8 mouse cellular contexts compared by ENCODE assay signal in the genomic region with DNA sequence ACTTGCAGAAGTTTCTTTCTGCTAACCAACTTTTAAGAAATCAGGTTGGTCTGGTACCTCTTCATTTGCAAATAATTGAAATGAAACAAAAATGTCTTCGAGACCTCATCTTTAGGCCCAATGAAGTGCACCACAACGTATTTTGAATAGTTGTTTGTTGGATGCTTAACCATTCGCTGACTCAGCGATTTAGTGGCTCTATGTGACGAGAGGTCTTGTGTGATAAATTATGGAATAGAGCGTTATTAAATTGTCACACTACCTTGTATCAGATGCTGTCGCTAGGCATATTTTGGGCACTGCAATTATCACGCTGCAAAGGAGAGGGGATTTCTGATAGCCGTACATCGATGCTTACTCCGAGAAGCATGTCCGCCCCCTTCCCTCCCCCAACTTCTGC.
DNase-seq lines count a peak whose midpoint lies in the region; ATAC-seq and TF ChIP-seq lines count a peak whose summit lies in the region.

No protein-coding gene starts in this region.

- H3K27me3 ChIP-seq in kidney, postnatal 0 days (ENCODE audit: insufficient read depth, low read length): no peaks in the 10 kb centered on the region
- H3K27me3 ChIP-seq in embryonic facial prominence, embryonic 13.5 days: peaks cover 19% of the 10 kb centered on the region
- no peaks in the 10 kb centered on the region for H3K27me3 ChIP-seq in intestine, postnatal 0 days (replicated peaks; ENCODE audit: control insufficient read depth, insufficient read depth, low read length)
- H3K27me3 ChIP-seq in neural tube, embryonic 15.5 days (replicated peaks): 0 out of 2 replicates have a peak, but pooled peaks cover 6% of the 10 kb centered on the region

- ATAC-seq in kidney, postnatal 0 days (replicated peaks; ENCODE audit: low FRiP score, low read depth): no peak
- no peak for ATAC-seq in embryonic facial prominence, embryonic 13.5 days (ENCODE audit: insufficient number of reproducible peaks, insufficient read depth, low FRiP score, low TSS enrichment, low read depth)
- ATAC-seq in intestine, postnatal 0 days: no peak
- ATAC-seq in neural tube, embryonic 15.5 days (ENCODE audit: low FRiP score): no peak

- no peak for TF ChIP-seq CTCF in kidney, postnatal 0 days (IDR thresholded peaks at IDR 0.05; ENCODE audit: low read depth)
- no peak for TF ChIP-seq CTCF in intestine, postnatal 0 days (IDR thresholded peaks at IDR 0.05; ENCODE audit: low read depth)

- no peak overlapping the region for H3K27ac ChIP-seq in kidney, postnatal 0 days
- H3K27ac ChIP-seq in embryonic facial prominence, embryonic 13.5 days: no peak overlapping the region
- no peak overlapping the region for H3K27ac ChIP-seq in intestine, postnatal 0 days (ENCODE audit: low read depth, low read length)
- no peak overlapping the region for H3K27ac ChIP-seq in neural tube, embryonic 15.5 days (replicated peaks)

- H3K4me3 ChIP-seq in kidney, postnatal 0 days (replicated peaks; ENCODE audit: low read depth, low read length): peak overlapping the region; percentile 13; the same call in 1 of the 2 replicates
- H3K4me3 ChIP-seq in embryonic facial prominence, embryonic 13.5 days: peak overlapping the region; percentile 39
- peak overlapping the region; percentile 31 for H3K4me3 ChIP-seq in intestine, postnatal 0 days (ENCODE audit: low read depth, low read length)
- H3K4me3 ChIP-seq in neural tube, embryonic 15.5 days (replicated peaks): peak overlapping the region; percentile 42

- DNase-seq in kidney, postnatal 0 days (ENCODE audit: low spot score): no peak
- DNase-seq in kidney, postnatal 14 days: no peak
- no peak for DNase-seq in urinary bladder, postnatal 10 days (ENCODE audit: low spot score)
- DNase-seq in thymus, adult 18-20 months: no peak
- DNase-seq in gastrocnemius, postnatal 36 days: no peak

- intact Hi-C loops in gastrocnemius, postnatal 36 days (cut with DNase I): no loop called here

- 20% methylated on average over 12 of the region's 12 CpGs for WGBS in kidney, postnatal 0 days
- 21% methylated on average over 12 of the region's 12 CpGs for WGBS in embryonic facial prominence, embryonic 13.5 days
- WGBS in intestine, postnatal 0 days: 26% methylated on average over 12 of the region's 12 CpGs
- 28% methylated on average over 12 of the region's 12 CpGs for WGBS in neural tube, embryonic 15.5 days

- H3K9ac ChIP-seq in kidney, postnatal 0 days (ENCODE audit: low read depth, low read length): no peak overlapping the region
- H3K9ac ChIP-seq in embryonic facial prominence, embryonic 13.5 days: no peak overlapping the region
- H3K9ac ChIP-seq in intestine, postnatal 0 days (ENCODE audit: low read depth, low read length): no peak overlapping the region
- H3K9ac ChIP-seq in neural tube, embryonic 15.5 days (replicated peaks): 0 out of 2 replicates have a peak overlapping the region, but pooled peaks have one; percentile 34

- H3K9me3 ChIP-seq in kidney, postnatal 0 days (replicated peaks; ENCODE audit: low read length): no peaks in the 10 kb centered on the region
- no peaks in the 10 kb centered on the region for H3K9me3 ChIP-seq in embryonic facial prominence, embryonic 13.5 days
- no peaks in the 10 kb centered on the region for H3K9me3 ChIP-seq in intestine, postnatal 0 days (ENCODE audit: control insufficient read depth)
- no peaks in the 10 kb centered on the region for H3K9me3 ChIP-seq in neural tube, embryonic 15.5 days (replicated peaks)

- no peaks in the 10 kb centered on the region for H3K36me3 ChIP-seq in kidney, postnatal 0 days (ENCODE audit: insufficient read depth, low read length)
- H3K36me3 ChIP-seq in embryonic facial prominence, embryonic 13.5 days: no peaks in the 10 kb centered on the region
- no peaks in the 10 kb centered on the region for H3K36me3 ChIP-seq in intestine, postnatal 0 days (ENCODE audit: control insufficient read depth, insufficient read depth)
- H3K36me3 ChIP-seq in neural tube, embryonic 15.5 days: no peaks in the 10 kb centered on the region

- peak overlapping the region; percentile 39 for H3K4me2 ChIP-seq in kidney, postnatal 0 days (ENCODE audit: low read length)
- H3K4me2 ChIP-seq in embryonic facial prominence, embryonic 13.5 days: peak overlapping the region; percentile 62
- peak overlapping the region; percentile 63 for H3K4me2 ChIP-seq in intestine, postnatal 0 days (replicated peaks; ENCODE audit: low read depth)
- H3K4me2 ChIP-seq in neural tube, embryonic 15.5 days: peak overlapping the region; percentile 68

- no peaks in the 10 kb centered on the region for H3K4me1 ChIP-seq in kidney, postnatal 0 days (replicated peaks; ENCODE audit: insufficient read depth, low read length)
- H3K4me1 ChIP-seq in embryonic facial prominence, embryonic 13.5 days: peaks cover 14% of the 10 kb centered on the region
- H3K4me1 ChIP-seq in intestine, postnatal 0 days (replicated peaks; ENCODE audit: control insufficient read depth, insufficient read depth, low read length): no peaks in the 10 kb centered on the region
- peaks cover 28% of the 10 kb centered on the region for H3K4me1 ChIP-seq in neural tube, embryonic 15.5 days
